Mouse (Mus musculus): ENCODE results near the gene Pdpn.
"Not testable (repeated sequence)": the region's sequence is repeated elsewhere in the genome, so short reads cannot be mapped to it uniquely, and the experiment has no call there.

Pdpn gene

DNA sequence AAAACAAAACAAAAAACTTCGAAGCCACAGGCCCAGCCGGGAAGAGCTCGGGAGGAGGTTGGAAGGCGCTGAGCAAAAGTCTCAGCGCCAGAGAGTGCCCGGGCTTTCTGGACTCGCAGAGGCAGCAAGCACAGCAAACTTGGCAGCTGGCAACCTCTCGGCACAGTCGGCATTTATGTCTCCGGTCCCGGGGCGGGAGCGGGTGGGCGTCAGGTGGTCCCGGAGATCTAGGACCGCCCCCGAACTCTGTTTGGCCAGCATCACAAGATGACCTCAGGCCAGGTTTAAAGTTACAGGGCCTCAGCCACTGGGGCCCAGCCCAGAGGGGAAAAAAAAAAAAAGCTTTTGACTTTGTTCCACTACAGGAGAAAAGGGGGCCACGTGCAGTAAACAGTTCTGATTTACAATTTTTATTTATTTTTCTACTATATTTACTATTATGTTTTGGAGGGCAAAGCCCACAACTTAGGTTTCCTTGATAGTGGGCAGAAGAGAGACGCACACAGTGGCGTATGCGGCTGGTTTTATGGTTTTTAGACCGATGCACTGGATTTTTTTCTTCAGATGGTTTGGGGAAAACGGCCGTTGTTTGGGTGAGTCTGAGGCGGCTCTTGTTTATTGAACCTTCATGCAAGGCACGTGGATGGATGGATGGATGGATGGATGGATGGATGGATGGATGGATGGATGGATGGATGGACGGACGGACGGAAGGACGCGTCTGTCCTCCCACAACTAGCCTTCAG is at the start of gene Pdpn:
Pdpn (minus strand) TSS at position 240 of the 746 bp plus-strand sequence.
- DNase-seq: peak; percentile 15

DNA sequence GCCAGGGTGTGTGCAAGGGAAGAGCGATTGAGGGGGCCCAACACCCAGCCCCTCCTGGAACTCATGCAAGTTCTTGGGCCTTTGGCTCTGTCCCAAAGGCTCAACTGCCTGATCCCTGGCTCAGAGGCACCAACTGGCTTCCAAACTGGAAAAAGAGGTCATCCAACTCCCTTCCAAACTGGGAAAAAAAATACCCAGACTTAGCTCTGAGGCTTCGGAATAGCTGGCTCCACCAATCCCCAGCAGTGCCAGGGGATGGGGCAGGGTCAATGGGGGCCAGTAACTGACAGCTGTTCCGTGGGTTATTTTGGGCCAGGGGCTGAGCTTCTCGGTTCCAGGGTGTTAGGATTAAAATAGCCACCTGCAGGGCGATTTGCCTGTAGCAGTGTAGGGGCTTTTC is 49.3 kb upstream of the Pdpn start:
- no peak for DNase-seq

DNA sequence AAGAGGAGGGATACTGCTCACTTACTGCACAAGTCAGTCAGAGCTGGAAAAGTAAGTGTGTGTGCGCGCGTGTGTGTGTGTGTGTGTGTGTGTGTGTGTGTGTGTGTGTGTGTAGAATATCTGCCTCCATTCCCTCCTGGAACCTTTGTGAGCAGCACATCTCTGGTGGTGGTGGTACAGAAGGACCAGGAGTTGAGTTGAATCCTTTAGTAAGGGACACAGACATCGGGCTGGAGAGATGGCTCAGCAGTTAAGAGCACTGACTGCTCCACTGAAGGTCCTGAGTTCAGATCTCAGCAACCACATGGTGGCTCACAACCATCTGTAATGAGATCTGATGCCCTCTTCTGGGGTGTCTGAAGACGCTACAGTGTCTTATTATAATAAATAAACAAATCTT is 46.1 kb upstream of the Pdpn start:
- not testable (repeated sequence) for DNase-seq

DNA sequence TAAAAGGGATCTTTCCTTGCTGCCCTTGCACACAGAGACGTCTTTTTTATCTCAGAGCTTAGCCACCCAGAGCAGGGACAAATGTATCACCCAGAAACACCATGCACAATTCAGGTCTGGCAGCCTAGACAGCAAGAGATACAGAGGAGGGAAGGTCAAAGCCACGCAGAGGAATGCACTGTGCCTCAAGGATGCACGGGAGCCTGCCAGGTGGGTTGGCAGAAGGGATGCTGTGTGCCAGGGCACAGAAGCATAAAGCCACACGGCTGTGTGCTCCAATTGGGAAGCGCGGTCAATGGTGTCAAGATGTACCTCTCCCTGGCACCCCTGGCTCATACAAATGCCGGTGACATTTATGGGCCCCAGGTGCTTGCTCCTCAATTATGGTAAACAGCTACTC is 42.1 kb upstream of the Pdpn start:
- DNase-seq: no peak

DNA sequence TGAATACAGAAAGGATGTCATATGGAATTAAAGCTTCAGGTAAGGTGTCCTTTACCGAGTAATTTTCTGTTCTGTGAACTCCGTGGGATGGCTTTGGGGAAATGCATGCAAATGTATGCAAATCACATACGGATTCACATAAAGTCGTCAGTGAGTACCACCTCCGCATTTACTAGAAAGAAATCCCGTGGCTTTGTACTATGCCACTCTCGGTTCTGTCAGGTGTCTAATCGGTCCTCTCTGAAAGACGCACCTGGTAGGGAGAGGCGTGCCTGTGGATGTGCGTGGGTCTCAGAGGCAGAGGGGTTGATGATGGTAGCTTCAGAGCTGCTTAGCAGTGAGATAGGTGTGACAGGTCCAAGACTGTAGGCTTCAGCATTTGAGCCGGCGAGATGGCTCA is 40.4 kb upstream of the Pdpn start:
- DNase-seq: no peak

DNA sequence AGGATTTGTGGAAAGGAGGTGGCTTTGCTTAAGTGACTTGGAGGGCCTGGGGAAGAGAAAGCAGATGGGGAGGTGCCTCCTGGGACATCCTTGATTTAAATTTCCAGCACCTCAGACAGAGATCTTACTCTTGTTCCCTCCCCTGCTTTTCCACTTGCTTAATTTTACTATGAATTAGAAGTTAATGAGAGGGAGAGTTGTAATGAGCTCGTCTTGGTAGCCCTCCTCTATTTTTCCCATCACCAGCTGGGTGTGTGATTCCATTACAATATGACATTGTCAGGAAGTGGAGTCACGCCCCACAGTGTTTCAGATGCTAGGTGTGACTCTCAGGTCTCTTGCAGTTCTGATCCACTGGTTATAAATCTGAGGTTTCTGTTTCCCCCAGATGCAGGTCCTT is 36.7 kb upstream of the Pdpn start:
- DNase-seq: no peak

DNA sequence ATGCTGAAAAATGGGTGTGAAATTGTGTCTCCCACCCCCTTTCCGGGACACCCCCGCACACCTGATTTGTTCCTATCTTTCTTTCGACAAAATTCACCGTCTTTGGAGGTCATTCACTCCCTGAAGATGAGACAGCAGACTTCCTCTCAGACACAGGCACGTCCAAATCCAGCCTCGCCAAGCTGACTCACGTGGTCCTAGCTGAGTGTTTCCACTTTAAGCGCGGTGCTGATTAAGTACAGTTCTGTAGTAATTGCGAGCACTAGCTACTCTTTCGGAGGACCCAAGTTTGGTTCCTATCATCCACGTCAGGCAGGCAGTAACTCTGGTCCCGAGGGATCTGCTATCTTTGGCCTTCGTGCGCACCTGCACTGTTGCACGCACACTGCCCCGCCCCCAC is 35.6 kb upstream of the Pdpn start:
- no peak for DNase-seq

DNA sequence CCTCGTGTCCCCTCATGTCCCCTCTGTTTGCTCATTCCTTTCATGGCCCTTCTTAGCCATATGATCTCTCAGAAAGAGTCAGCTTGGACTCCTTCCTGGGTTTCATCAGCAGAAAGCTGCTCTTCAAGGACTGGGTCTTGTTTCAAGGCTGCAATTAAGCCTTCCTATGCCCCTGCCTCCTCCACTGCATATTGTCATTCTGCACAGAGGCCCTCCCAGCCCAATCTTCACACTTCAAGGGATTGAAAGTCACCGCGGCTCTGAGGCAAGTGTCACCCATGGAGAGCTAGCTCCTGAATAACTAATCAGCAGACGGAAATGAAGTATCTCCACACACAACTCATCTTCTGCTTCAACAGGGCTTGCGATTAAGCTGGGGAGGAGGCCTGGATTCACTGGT is 34.8 kb upstream of the Pdpn start:
- no peak for DNase-seq

DNA sequence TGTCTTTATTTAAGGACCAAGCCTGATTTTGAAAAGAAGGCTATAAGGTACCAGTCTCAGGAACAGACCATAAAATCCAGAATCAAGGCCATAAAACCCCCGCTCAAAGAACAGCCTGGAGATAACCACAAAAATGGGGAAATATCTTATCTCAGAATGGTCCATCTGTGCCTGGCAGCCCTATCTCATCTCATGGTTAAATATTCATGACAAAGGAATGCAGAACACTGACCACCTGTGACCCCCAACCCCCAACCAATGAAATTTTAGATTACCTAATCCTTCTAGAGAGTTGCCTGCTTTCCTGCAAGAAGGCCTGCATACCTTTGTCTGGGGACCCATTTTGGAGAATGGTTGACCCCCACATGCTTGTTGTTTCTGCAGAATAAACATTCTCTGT is 32.4 kb upstream of the Pdpn start:
- DNase-seq: no peak

DNA sequence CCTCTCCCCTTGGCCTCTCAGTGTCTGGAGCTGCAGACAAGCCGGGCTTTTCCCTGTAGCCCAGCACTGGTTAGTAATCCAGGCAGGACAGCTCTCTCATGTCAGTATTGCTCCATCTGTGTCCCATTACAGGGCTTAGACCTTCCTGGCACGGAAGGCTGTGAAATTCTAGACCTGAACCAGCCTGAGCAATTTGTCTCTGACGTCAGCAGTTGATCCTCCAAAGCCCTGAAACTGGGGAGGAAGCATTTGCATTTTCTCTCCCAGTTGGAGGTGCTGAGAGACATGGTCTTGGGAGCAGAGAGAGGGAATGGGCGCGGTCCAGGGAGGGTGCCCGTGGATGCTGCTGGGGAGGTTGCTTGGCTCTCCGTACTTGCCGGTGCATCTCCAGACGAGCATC is 31.2 kb upstream of the Pdpn start:
- DNase-seq: no peak

DNA sequence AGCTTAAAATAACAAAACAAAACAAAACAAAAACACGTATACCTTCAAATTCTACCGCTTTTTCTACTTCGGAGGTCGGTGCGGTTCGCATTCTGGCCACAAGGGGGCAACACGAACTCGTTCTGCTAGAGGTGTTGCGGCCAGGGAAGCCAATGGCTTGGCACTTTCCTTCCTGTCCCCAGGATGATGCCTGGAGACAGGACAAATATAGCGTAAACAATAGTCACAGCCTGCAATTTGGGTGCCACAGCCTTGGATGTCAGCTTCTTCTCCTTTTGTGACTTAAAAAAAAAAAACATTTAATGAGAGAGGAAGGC is 26.2 kb upstream of the Pdpn start:
- peak; percentile 83 for DNase-seq

DNA sequence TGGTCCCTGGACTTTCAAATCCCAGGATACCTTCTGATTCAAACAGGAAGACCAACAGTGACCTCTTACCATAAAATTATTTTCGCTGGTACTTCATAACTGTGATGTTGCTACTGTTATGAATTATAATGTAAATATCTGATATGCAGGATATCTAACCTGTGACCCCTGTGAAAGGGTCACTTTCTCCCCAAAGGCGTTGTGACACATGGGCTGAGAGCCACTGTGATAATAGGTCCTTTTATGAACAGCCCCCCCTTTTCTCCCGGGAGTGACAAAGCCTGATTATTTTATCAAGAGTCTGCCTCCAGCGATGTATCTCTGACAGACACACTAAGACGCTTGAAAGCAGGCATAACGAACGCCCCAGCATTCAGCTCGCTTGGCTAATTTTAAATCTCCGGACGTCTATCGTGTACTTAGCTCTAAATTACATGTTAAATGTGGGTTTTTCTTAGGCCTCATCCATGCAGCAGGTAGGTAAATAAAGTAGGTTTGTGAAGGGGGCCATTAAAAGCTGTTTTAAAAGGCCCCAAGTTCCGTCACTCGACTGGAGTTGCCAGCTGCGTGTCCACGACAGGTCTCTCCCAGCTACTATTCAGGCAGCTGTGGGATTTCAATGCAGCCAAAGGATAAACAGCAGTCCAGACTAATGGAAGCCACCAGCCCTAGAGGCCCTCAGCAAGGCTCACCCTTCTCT is 25.7 kb upstream of the Pdpn start:
- no peak for DNase-seq

DNA sequence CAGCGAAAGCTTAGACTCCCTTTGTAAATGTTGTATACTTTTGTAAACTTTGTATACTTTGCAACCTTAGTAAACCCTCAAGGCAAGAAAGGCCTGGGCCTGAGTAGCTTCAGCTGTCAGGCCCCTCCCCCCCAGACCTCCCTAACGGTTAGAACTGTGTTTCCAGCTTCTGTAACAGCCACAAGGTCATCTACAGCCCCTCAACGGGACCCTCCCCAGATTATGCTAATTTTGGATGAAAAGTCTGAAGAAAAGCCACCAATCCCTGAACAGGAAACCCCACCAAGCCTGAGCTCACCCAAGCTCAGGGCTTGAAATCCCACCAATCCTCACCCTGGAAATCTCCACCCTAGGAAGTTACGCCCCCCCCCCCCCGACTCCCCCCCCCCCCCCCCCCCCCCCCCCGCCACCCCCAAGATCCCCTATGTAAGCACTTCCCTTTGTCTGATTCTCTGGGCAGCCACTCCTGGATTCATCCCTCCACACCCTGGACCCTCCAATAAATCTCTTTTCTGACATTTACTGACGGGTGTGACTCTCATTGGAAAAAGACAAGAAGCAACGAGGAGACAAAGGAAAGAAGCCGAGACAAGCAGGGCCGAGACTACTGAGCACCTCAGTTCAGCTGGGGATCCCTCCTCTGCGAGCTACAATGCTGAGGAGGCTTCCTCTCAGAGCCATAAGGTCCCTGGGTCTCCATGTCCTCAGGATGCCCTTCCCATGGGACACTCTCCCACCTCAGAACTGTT is 25.0 kb upstream of the Pdpn start:
- DNase-seq: no peak

DNA sequence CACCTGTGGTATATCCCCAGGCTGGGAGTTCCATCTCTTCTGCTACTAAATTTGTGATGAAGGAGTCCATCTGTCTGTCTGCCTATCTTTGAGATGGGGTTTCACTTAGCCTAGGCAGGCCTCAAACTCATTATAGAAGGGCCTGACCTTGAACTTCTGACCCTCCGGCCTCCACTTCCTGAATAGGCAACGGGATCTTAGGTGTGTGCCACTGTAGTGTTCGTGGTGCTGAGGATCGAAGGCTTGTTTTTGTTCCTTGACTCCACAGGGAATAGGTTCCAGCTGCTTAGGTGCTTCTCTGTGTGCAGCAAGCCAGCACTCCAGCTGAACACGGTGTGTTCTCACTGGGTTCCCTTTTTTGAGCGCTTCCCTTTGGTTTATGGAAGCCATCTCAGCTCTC is 13.9 kb upstream of the Pdpn start:
- DNase-seq: no peak

DNA sequence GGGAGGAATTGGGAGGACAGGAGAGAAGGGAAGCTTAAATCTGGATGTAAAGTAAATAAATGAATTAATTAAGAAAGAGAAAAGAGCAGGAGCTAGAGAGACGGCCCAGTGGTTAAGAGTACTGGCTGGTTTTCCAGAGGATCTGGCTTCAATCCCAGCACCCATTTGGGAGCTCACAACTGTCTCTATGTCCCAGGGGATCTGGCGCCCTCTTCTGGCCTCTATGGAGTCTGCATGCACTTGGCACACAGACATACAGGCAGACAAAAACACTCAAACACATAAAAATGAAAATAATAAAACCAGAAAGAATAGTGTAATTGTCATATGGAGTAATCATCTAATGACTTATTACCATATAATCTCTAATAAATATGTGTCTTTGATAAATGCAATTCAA is 12.0 kb upstream of the Pdpn start:
- peak; percentile 24 for DNase-seq

DNA sequence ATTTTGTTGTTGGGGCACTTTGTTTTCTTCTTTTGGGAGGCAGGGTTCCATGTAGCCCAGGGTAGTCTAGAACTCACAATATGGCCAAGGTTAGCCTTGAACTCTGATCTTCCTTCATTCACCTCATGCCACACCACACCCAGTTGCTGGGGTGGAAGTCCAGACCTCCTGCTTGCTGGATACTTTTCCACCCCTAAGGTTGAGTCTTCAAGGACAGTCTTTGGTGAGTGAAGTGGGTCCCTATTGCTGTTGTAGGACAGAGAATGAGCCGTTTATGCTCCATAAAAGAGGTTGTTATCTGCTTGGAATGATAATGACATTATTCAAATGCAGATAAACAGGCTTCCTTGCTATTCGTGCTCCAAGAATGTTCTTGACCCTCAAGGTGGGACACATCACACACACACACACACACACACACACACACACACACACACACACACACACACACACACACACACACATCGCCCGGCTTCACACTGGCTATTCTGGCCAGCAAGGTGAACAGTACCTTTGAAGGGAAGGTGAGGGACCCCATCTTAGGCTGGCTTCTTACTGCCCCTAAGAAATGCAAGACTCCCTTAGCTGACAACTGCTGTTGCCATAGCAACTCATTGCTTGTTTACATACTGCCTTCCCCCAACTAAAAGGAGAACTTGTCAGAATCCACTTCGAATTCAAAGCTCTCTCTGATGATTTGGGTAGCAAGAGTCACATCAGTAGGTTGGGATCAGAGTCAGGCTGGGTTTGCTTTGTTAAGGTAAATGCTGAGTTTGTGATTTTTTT is 6.8 kb upstream of the Pdpn start:
- DNase-seq: no peak

DNA sequence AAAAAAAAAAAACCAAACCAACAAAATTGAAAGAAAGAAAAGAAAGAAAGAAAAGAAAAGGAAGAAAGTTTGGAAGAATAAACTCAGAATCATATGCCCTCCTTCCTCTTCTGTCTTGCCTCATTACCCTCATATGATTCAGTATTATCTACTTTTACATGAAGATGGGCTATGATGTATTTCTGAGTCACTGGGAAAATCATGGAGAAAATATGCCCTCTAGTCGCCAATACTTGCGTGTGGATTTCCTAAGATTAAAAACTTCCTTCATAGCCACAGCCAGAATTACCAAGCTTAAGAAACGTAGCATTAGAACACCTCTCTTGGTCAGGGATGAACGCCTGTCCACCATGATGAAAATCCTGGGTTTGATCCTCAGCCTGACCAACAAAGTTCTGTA is 5.7 kb upstream of the Pdpn start:
- no peak for DNase-seq

DNA sequence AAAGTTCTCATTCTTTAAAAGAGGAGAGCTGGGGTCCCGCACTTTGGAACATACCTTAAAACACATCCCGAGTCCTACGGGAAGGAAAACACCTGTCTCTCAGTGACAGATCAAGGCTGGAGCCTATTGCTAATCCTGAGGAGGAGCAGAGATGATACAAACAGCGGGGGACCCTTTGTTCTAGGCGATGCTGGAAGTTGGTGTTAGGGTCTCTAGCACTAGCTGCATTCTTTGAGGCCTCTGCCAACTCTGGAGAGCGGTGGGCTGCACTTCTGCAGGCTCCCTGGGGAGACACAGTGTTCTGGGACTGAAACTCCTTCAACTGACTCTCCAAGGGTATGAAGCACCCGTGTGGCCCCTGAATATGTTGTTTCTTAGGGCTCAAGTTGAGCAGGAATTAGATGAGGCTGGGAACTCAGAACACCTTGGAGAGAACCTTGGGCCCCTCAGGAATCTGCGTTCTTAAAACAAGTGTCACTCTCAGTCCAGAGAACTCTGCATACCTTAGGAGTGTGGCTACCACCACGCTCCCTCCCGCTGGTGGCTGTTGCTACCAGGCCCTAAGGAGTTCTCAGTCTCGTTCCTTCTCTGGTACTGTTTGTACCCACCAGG is 3.0 kb upstream of the Pdpn start:
- DNase-seq: no peak

DNA sequence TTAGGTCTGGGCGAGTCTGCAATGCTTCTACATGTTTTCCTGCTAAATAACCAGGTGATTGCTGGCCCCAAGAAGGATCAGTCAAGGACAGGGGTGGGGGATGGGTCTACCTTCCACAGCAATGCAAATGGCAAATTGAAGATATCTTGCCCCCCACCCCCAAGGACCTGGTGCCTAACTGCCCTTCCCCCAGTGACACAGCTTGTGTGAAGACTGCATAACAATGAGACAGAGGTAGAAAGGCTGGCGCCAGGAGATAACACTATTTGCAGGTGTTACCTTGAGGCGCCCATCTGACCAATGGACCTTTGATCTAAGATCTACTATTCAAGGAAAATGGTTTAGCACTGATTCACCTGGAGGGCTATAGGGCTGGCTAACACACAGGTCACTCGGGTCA is 2.5 kb upstream of the Pdpn start:
- DNase-seq: no peak

DNA sequence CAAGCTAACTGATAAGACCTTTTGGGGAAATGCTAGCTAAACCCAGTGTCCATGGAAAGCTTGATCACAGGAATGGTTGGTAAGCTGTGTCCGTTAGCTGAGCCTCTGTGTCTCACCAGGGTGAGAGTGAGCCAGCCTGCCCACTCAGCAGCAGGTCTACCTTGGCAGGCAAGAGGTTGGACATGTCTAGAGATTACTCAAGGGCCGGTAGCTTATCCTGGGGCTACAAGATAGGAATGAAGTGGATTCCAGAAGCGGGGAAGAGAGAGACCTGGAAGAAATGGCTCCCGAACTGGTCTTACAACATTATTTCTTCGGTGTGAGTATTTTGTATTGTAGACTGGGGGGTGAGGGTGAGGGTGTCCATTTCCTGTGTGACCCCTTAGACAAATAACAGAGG is 1.7 kb upstream of the Pdpn start:
- no peak for DNase-seq

DNA sequence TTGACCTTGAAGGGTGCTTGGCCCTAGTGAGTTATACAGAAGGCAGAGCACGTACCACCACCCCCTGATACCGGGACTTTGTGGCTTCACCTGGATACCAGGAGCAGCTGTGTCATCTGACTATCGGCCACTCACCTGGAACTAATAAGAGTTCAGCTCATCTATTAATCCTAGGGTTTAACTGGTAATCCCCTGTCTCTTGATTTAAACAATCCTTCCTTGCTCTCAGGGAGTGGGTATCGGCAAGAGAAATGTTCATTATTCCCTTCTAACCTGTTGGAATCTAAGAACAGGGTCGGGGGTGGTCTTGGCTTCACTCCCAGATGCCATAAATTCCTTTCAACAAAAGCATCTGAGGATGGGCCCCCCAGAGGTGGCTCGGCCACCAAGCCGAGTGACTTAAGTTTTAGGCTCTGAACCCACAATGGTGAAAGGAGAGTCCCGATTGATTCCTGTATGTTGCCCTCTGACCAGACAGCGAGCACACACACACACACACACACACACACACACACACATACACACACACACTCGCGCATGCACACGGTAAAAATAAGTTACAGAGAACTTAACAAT is 837 bp upstream of the Pdpn start:
- no peak for DNase-seq

DNA sequence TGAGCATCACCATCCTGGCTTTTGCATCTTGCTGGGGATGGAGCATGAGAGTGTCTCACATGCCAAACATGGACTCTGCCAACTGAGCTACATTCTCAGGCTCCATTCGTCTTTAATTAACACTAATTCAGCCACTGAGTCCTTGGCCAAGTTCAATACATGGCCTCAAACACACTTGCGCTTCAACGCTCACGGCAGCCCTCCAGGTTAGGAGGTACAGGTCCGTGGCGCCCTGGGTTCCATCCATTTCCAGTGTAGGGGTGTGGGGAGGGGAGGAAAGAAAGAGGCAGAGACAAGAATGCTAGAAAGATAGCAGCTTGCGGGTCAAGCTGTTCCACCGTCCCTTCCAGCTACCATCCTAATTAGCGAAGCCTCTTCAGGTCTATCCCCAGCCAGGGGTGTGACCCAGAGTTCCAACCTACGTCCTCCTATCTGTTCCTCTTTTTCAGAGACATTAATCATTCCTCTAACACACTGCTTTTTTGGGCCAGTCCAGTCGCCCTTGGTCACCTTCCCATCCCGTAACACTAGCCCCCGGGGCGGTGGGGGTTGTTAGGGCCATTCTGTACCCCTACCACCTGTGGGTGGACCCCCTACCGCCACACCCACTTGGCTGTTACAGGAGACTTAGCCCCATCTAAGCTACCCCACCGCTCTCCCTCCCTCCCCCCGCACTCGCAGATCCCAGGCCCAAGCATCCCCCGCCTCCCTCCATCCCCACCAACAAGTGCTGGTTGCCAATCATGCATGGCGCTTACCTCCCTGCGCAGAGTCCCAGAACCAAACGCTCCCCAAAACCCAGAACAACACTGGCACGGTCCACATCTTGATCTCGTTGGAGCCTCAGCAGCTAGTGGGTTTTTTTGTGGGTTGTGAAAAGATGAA is 691 bp downstream of the Pdpn start:
- no peak for DNase-seq
